Mouse (Mus musculus): Measurements from ENCODE around the gene Clic6. TPM values are rescaled to one million over a fixed set of nuclear protein-coding genes. Genes with fewer than 3 reads are reported as not detected.

Gene Clic6
- polyA plus RNA-seq, 1 experiment from 2014 or later, result 7.1 TPM

- H3K9ac ChIP-seq (ENCODE audit: low read depth, low read length), result no peak overlapping the region
- no peak overlapping the region for H3K4me3 ChIP-seq (replicated peaks; ENCODE audit: low read depth, low read length)
- TF ChIP-seq CTCF (IDR thresholded peaks at IDR 0.05; ENCODE audit: low read depth), result no peak
- WGBS, result 63% methylated on average over 10 of the region's 10 CpGs
- no peaks in the 10 kb centered on the region for H3K4me1 ChIP-seq (replicated peaks; ENCODE audit: insufficient read depth, low read length)
- no peak overlapping the region for H3K4me2 ChIP-seq (ENCODE audit: low read length)
- no peaks in the 10 kb centered on the region for H3K36me3 ChIP-seq (ENCODE audit: insufficient read depth, low read length)
- no peaks in the 10 kb centered on the region for H3K9me3 ChIP-seq (replicated peaks; ENCODE audit: low read length)
- ATAC-seq (replicated peaks; ENCODE audit: low FRiP score, low read depth) (no peak), DNase-seq (ENCODE audit: low spot score) (no peak)
- H3K27me3 ChIP-seq (ENCODE audit: insufficient read depth, low read length), result no peaks in the 10 kb centered on the region
- no peak overlapping the region for H3K27ac ChIP-seq
These were observed 96.2 kb downstream of the Clic6 start for GRCm38 (mm10) chr16:92581767-92582166.

- DNase-seq (ENCODE audit: low spot score) (peak; percentile 58), ATAC-seq (replicated peaks; ENCODE audit: low FRiP score, low read depth) (no peak)
- Histone ChIP-seq H3K36me3 (ENCODE audit: insufficient read depth, low read length) (no peaks in the 10 kb centered on the region), H3K4me2 (ENCODE audit: low read length) (no peak overlapping the region), H3K27ac (no peak overlapping the region), H3K9ac (ENCODE audit: low read depth, low read length) (no peak overlapping the region), H3K4me3 (replicated peaks; ENCODE audit: low read depth, low read length) (no peak overlapping the region), H3K4me1 (replicated peaks; ENCODE audit: insufficient read depth, low read length) (no peaks in the 10 kb centered on the region), H3K27me3 (ENCODE audit: insufficient read depth, low read length) (no peaks in the 10 kb centered on the region), H3K9me3 (replicated peaks; ENCODE audit: low read length) (no peaks in the 10 kb centered on the region)
- WGBS, result 49% methylated on average over 4 of the region's 4 CpGs
- no peak for TF ChIP-seq CTCF (IDR thresholded peaks at IDR 0.05; ENCODE audit: low read depth)
These were observed 102.3 kb downstream of the Clic6 start for GRCm38 (mm10) chr16:92587836-92588235.

Other genes starting within 250 kb of the Clic6 start
- 0.11 and 0.13 TPM in 2 replicates for gene Kcne2, start 193.3 kb upstream of the Clic6 start, polyA plus RNA-seq (2015; fragmentation: Nextera tagmentation; extraction: Ambion mirVana)
- gene Smim11, start 184.4 kb upstream of the Clic6 start, polyA plus RNA-seq (2015; fragmentation: Nextera tagmentation; extraction: Ambion mirVana), result 133 and 145 TPM in 2 replicates
- 0.13 TPM in 1 of 2 replicates, not detected in the other for gene Fam243, start 164.3 kb upstream of the Clic6 start, polyA plus RNA-seq (2015; fragmentation: Nextera tagmentation; extraction: Ambion mirVana)
- 12.2 and 13.1 TPM in 2 replicates for gene Kcne1, start 126.3 kb upstream of the Clic6 start, polyA plus RNA-seq (2015; fragmentation: Nextera tagmentation; extraction: Ambion mirVana)
- gene Rcan1, start 14.9 kb upstream of the Clic6 start, polyA plus RNA-seq (2015; fragmentation: Nextera tagmentation; extraction: Ambion mirVana), result 37.9 and 38.8 TPM in 2 replicates